Mouse (Mus musculus) cerebellum, postnatal 14 days (tissue): ENCODE results near the gene Ptafr.
"Not testable (repeated sequence)": the region's sequence is repeated elsewhere in the genome, so short reads cannot be mapped to it uniquely, and the experiment has no call there.

Experiments used
- DNase-seq, 2 experiments: peaks; one replicate each; pipeline ENCODE4 v3.0.0; 2021; ENCODE audit warnings: mixed read lengths in 2 of 2

Gene Ptafr

DNA sequence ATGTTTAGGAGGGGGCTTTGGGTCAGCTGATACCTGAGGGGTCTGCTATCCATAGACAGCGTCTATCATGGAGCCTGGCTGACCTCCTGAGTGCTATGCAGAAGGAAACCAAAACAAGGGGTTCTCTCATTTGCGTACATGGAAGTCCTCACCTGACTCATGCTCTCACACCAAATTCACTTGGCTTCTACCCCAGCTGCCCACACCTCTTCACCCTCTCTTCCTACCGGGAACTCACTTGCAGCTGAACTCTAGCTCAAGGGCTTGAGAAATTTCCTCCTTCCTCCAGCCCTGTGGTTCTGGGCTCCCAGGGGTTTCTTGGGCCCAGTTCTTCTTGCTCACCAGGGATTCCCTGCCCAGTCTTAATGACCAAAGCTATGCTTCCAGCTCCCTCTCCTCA lies 606 bp upstream of the Ptafr start:
- no peak for DNase-seq

DNA sequence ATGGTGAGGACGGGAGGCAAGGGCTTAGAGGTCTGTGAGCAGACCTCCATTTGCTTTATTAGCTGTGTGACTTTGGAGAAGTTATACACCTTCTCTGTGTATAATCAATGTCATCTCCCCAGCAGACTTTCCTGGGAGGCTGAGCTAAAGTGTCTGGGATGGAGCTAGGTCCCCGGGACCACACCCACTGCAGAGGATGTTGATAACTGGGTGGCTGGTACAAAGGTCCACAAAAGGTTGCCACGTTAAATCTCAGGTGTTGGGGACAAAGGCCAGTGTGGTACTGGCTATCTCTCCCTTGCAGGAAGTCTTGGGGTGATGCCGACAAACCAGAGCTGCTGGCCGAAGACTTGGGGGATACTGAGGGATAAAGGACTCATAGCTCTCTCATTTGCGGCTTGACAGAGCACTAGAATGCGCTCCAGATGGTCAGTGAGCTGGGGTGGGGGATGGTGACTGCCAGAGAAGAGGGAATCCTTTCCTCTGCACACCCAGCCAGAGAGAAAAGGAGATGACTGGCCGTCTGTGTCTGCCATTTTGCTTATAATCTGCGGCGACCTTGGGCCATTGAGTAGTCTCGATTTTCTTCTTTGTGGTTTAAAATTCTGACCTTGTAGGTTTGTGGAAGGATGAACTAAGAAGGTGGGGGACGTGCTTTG lies 1.4 kb downstream of the Ptafr start:
- peak; percentile 61 to 73 for DNase-seq

DNA sequence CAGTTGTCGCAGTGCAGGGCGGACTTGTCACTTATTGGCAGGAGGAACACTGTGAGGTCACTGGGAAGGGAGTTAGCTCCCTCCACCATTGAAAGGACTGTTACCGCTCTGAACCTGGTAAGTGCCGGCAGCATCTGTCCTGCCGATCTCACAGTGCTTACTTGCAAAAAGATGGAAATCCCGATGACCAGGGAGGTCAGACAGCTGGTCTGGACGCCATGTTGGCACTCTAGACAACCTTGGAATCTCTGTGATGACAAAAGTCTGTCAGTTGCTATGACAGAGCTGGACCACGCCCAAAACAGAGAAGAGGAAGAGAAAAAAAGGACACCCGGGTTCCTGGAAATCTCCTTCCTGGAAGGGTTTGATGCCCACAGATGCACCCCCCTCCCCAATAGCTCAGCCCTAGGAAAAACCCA lies 3.5 kb downstream of the Ptafr start:
- peak; percentile 64 to 80 for DNase-seq

DNA sequence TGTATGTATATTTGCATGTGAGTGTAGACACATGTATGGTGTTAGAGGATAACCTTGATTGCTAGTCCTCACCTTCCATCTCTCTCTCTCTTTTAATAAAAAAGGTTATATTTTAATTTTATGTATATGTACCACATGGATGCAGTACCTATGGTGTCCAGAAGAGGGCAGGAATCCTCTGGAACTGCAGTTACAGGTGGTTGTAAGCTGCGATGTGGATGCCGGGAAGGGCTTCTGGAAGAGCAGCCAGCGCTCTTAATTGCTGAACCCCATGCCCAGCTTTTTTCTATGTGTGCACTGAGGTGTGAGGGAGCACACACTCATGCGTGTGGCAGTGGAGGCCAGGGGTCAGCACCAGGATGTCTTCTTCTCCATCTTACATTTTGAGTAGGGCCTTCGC lies 5.2 kb downstream of the Ptafr start:
- peak in 1 of 2 experiments; percentile 61 for DNase-seq

DNA sequence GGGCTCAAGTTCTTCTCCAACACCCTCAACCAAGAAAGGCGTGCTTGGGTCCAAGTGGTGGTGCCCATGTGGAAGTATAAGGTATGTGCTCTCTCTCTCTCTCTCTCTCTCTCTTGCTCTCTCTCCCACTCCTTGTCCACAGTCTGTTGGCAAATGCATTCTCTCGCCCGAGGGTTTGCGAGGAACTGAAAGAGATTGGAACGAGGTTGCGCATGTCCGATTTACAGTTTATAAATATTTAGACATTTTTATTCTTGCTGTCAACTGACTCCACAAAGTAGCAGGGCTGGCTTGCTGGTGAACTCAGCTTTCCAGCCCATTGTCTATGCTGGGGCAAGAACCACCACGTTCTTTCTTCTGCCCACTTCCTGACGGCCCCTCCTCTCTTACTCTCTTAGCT lies 7.3 kb downstream of the Ptafr start:
- DNase-seq, result no peak

DNA sequence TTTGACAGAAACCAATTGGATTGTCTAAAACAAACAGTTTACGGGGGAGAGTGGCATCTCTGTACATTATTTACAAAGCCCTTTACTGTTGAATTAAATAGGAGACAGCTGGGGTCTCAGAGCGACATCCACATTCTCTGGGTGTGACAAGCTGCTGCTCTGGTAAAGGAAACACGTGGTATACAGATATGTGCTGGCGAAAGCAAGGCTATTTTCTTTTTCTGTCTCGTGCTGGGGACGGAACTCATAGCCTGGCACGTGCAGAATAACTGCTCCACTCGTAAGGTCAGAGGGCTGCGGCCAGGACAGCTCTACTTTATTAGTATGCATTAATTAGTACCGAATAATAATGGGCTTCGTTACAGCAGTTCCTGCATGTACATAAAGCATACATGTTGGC lies 9.5 kb downstream of the Ptafr start:
- no peak for DNase-seq

DNA sequence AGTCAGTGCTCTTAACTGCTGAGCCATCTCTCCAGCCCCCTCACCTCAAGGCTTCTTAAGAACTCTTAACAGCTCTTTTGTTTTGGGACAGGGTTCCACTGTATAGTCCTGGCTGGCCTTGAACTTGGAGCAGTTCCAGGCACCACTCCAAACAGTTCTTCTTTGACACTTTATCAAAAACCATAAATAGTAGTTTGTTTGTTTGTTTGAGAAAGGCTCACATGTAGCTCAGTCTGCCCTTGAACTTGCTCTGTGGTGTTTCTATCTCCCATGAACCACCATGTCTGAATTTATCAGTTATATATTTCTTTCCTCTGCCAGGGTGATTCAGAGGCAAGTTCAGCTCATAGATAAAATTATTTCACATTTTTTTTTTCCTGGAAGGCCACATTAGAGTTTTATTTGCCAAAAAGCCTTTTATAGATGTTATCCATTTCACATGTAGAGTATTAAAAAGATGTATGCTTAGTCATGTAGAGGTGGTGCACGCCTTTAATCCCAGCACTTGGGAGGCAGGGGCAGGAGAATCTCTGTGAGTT lies 11.0 kb downstream of the Ptafr start:
- no peak for DNase-seq

DNA sequence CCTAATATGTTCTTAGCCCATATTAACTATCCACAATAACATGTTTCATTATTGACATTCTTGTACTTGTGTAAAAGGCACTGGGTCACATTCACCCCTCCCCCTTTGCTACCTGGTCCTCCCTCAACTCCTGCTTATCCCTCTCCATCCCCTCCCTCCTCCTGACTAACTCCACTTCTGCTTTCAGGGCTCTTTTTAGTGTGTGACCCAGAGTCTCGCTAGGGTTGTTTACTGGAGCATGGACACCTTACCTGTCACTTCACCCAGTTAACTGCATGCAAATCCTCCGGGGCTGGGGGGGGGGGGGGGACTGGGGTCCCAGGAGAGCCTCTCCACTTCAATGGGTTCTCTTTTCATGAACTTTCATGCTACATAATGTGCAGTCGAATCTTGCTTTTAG lies 19.9 kb downstream of the Ptafr start:
- no peak for DNase-seq

DNA sequence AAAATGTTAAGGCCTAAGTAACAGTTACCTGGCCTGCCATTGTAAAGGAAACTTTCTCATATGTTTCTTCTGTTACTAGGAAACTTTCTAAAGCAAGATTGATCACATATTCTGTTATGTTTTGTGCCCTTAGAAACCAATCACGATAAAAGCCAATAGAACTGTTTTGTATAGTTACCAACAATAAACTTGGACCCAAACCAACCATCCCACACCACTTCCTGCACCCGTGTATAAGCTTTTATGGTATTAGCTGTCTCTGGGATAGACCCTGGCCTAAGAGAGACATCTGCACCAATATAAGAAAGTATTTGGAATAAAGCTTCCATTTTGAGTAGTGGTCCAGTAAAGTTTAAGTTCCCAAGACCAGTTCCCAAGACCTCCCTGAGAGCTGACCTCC lies 21.1 kb downstream of the Ptafr start:
- no peak for DNase-seq

DNA sequence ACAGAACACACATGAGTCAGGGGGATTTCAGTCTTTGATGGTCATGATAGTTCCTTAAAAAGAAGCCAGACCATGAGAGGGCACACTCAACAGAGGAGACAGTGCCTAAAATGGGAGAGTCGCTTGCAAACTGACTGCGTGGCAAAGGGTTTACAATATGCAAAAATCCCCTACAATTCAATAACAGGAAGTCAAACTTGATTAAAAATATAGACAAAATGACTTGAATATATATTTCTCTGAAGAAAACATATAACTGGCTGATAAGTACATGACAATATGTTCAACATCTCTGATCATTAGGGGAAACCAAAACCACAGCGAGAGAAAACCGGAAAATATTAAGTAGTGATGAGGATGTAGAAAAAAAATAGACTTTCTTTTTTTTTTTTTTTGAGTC lies 22.4 kb downstream of the Ptafr start:
- no peak for DNase-seq

DNA sequence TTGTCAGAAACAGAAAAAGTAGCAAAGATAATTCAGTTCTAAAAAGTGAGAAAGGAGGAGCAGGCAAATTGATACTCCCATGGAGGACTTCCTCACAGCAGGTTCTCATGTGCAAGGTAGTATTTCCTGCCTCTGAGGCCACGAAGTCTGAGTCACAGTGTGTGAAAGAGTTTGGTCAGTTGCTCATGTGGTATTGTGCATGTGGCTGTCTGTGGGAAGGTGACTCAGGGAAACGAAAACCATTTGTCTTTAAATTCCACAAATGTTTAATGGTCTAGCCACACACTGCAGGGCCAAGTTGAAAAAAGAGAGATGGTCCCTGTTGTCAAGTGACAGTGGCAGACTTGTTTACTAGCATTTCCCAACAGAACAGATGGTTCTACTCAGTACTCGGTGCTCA lies 24.6 kb downstream of the Ptafr start:
- DNase-seq, result no peak

DNA sequence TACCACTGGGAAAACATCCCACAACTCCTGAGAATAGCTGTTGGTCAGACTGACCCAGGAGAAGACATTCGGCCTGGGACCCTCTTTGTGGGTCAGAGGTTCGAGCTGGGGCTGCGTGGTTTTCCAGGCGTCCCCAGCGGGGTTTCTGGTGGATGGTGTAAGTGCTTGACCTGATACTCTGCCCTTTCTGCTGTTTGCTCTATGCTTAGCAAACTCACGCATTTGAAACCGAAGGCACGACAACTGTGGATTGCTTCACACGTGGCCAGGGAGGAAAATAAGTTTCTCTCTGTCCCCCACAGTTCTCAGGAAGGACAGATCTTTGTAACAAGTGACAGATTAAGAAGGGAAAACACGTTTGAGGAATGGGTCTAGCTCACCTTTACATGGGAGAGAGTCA lies 26.8 kb downstream of the Ptafr start:
- no peak for DNase-seq

DNA sequence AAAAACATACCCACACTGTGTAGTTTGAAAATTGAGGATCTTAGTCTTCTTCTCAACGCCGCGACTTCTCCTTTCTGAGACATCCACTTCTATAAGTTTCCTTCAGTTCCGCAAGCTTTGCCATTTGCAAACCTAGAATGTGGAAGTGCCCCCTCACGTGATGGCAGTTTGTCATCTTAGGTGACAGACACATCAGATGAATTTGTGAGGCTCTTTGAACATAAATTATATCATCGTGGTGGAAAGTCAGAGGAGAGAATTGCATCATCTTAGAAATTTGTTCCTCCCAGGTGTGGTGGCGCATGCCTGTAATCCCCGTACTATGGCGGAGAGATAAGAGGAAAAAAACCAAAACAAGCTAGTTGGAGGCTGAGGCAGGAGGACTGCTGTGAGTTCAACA lies 29.1 kb downstream of the Ptafr start:
- DNase-seq, result no peak

DNA sequence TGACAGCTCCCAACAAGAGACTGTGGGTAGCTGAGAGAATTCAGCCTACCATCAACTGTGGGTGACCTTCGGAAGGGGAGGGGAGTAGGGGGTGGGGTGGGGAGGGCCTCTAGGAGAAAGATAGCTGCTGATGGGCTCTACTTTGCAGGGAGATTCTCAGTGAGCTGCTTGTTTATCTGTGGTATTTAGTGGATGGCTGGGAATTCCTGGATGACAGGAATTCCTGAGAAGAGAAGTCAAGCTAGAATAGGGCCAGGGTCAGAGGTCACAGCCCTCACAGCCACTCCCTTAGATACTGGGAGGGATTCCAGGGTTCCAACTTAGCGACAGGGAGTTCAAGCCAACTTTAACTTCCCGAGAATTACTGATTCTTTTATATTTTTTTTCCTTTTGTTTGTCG lies 30.3 kb downstream of the Ptafr start:
- DNase-seq, result no peak

DNA sequence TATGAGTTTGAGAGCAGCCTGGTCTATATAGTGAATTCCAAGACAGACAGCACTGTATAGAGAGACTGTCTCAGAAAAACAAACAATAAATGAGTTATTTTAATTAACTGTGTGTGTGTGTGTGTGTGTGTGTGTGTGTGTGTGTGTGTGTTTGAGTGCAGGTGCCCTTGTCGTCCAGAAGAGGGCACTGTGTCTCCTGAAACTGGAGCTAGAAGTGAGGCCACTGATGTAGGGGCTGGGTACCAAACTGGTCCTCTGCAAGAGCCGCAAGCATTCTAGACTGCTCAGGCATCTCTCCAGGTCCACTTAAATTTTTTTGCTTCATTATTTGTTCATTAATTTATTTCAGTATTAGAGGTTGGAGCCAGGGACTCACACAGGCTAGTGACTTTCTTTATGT lies 35.0 kb downstream of the Ptafr start:
- no peak for DNase-seq

DNA sequence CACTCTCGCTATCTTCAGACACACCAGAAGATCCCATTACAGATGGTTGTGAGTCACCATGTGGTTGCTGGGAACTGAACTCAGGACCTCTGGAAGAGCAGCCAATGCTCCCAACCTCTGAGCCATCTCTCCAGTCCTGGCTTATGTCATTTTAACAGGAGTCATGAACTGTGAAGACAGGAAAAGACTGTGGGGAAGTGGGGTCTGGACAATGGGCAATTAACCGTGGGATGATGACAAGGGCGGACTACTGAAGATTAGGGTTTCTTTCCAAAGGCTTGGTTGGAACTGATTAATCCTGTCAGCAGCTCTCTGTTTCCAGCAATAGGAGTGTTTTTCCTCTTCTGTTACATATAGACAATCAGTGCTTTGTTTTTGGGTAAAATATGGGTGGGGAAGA lies 35.9 kb downstream of the Ptafr start:
- no peak for DNase-seq

DNA sequence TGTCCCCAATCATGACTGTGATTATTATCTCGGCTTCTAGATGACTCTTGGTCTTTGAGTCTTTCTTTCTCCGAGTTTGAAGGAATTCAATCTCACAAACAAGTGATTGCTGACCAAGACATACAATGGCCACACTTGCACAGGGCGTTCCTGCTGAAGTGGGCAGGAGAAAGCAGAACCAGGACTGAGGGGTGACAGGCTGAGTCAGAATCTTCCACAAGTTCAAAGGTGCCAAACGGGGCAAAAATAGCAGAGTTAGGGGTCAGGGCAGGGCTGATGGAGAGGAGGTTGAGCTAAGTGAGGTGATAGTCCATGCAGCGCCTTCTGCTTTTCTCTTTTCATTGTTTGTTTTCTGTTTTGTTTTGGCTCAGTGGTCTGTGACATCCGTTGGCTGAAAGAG lies 36.6 kb downstream of the Ptafr start:
- no peak for DNase-seq

DNA sequence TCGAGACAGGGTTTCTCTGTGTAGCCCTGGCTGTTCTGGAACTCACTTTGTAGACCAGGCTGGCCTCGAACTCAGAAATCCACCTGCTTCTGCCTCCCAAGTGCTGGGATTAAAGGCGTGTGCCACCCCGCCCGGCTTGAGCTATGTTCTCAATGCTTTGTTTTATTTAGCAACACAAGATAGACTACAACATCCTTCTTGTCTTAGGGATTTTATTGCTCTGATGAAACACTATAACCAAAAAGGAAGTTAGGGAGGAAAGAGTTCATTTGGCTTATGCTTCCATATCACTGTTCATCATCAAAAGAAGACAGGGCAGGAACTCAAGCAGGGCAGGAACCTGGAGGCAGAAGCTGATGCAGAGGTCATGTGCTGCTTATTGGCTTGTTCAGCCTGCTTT lies 37.4 kb downstream of the Ptafr start:
- DNase-seq, result not testable (repeated sequence)

DNA sequence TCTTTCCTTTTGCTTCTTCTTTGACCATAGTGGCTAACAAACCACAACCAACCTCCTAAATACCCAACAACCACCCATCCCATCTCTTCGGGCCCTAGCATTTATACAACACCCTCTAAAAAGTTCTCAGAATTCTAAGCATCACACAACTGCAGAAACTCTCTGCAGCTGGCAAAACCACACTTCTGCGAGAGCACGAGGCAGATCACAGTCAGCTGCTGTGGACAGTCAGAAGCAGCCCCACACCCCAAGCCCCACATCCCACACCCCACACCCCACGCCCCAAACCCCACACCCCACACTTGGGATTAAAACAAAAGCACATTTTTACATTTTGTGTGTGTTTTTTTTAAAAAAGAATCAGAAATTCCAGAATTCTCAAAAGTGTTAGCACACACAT lies 39.6 kb downstream of the Ptafr start:
- no peak for DNase-seq

DNA sequence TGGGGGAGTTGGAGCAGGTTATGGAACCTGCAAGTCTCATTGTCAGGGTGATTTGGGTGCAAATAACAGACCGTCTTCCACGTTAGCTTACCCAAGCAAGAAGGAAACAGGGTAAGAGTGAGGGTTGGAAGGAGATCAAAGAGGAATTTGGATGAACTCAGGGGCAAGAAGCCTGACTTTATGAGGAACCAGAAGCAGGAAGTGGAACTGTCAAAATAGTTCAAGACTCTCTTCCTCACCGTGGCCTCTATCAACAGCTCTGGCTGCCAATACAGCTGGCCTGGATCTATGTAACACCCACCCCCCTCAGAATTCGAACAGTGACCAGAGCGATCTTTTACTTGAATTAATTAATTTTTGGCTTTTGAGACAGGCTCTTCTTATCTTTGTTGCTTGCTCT lies 41.9 kb downstream of the Ptafr start:
- DNase-seq, result no peak

DNA sequence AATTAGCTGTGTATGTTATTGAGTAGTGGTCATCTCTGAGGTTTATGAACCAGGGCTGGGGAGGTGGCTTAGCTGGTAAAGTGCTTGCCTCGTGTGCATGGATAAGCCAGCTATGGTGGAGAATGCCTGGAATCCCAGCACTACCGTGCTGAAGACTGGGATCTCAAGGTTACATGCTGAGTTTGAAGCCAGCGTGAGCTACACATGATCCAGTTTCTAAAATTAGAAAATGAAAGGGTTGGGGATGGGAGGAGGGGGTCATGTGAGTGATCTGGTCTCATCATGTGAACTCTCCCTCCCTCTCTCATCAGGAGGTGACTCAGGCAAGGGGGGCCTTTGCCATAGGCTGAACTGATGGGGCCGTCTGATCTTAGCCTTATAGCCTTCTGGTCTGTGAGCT lies 44.3 kb downstream of the Ptafr start:
- DNase-seq, result no peak

DNA sequence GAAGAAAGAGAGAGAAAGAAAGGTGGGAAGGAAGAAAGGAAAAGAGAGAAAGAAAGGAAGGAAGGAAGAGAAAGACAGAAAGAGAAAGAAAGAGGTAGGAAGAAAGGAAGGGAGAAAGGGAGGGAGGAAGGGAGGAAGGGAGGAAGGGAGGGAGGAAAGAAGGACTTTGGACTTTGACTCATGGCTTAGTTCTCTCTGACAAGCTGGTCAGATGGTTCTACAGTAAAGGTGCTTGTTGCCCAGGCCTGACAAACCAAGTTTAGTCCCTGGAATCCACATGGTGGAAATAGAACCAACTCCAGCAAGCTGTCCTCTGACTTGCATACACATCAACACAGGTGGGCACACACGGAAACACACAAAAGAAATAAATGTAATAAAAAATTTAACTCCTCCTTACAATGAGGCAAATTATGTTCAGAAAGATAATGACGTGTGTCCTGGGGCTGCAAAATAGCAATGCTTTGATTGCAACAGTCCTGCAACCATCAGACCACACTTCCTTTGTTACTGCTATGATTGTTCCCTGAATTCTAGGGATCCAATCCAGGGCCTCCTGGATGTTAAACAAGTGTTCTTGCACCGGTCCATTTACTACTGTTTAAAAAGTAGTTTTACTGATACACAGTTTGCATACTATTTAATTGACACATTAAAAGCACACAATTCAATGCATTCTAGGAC lies 46.6 kb downstream of the Ptafr start:
- no peak for DNase-seq

DNA sequence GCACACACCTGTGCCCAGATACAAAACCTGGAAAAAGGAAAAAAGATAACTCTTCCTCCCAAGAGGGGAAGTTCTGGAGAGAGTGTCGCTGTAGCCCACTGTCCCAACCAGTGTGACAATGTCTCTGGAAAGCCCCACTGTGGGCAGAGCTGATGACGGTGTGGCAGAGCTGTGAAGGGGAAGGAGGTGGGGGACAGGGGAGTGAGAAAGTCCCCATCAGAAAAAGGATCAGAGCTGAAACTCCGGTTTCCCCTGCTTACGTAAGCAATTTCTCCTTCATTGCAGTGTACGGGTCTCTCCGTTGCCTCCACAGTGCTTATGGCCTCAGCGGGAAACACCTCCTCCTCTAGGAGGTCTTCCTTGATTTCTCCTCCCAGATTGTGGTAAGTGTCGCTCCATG lies 47.5 kb downstream of the Ptafr start:
- no peak for DNase-seq

DNA sequence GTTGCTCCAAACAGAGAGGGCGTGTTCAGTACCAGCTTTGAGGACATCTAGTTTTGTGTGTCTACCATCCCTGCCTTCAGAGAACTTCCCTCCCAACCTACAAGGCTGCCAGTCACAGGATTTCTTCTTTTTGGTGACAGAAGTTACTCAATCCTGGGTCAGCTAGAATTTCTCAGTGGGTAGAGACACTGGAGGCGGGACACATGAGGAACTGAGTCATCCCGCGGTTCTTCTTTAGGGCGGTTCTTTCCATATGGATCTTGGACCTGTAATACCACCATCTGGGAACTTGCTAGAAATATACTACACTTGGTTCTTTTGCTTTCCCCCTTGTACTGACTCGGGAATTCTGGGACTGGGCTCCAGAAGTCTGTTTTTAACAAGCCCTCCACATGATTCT lies 54.0 kb downstream of the Ptafr start:
- DNase-seq, result no peak

DNA sequence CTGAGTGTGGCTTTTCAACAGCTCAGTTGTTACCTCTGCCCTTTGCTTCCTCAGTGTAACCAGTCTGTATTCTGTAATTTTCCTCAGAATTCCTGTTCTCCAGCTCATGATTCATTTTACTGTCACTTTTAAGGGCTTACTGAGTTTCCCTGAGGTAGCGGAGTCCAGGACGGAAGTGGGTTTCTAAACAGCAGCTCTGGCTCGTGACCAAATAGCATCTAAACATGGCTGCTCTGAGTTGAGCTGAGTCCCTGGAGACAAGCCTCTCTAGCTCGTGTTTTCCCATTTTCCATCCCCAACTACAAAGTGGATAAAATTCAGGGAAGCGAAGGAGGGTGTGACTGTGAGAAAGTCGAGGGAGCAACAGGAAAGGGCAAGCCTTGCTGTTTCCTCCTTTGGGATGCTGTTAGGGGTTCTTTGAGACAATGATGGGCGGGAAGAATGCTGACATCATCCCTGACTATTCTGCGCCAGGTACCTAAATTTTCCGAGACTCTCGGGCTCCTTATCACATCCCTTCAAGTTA lies 55.0 kb downstream of the Ptafr start:
- no peak for DNase-seq
